Comparison of ENCODE assay signal across 9 mouse cellular contexts in genomic region chr3:107159418-107159817, GRCm38 (mm10). TPM values are rescaled to one million over a fixed set of nuclear protein-coding genes. Genes with fewer than 3 reads are reported as not detected.
DNase-seq lines count a peak whose midpoint lies in the region; ATAC-seq and TF ChIP-seq lines count a peak whose summit lies in the region.
"Had no signal": no experiment of that assay in that cellular context is flagged by ENCODE, and none has a peak within 500 bp of the region (broad histone marks: within the 10 kb centered on the region; RNA-seq: fewer than 3 reads in every experiment).

No protein-coding gene starts in this region.

- TF ChIP-seq CTCF in intestine, postnatal 0 days (IDR thresholded peaks at IDR 0.05; ENCODE audit: low read depth) = peak; percentile 36

- H3K27me3 ChIP-seq in intestine, postnatal 0 days (replicated peaks; ENCODE audit: control insufficient read depth, insufficient read depth, low read length) = 0 out of 2 replicates have a peak, but pooled peaks cover 10% of the 10 kb centered on the region
- peaks cover 9% of the 10 kb centered on the region; the same call in 1 of the 2 replicates for H3K27me3 ChIP-seq in intestine, embryonic 15.5 days (replicated peaks)

- H3K27ac ChIP-seq in intestine, postnatal 0 days (ENCODE audit: low read depth, low read length) = no peak overlapping the region
- H3K27ac ChIP-seq in intestine, embryonic 15.5 days = no peak overlapping the region

- WGBS in intestine, postnatal 0 days = 66% methylated on average over 3 of the region's 3 CpGs
- 58% methylated on average over 3 of the region's 3 CpGs for WGBS in intestine, embryonic 15.5 days

- no peak for ATAC-seq in intestine, postnatal 0 days
- ATAC-seq in intestine, embryonic 15.5 days = no peak

- peak; percentile 34 to 61 for DNase-seq in CD8-positive naive resting alpha-beta T cell, adult 2 months (ENCODE audit: low read depth in 2 of 2, low spot score in 2 of 2)
- peak; percentile 13 for DNase-seq in embryo, embryonic 11 days
- DNase-seq in induced T-regulatory cell, adult 2 months (ENCODE audit: low read depth) = peak; percentile 62
- DNase-seq in thymus, postnatal 0 days (ENCODE audit: low spot score) = peak; percentile 66
- no peak for DNase-seq in adrenal gland, postnatal 10 days
- DNase-seq in frontal cortex, postnatal 25 days (ENCODE audit: low spot score in 2 of 2) = no peak

- no peaks in the 10 kb centered on the region for H3K4me1 ChIP-seq in intestine, postnatal 0 days (replicated peaks; ENCODE audit: control insufficient read depth, insufficient read depth, low read length)
- H3K4me1 ChIP-seq in intestine, embryonic 15.5 days (replicated peaks) = no peaks in the 10 kb centered on the region

- no peaks in the 10 kb centered on the region for H3K36me3 ChIP-seq in intestine, postnatal 0 days (ENCODE audit: control insufficient read depth, insufficient read depth)
- no peaks in the 10 kb centered on the region for H3K36me3 ChIP-seq in intestine, embryonic 15.5 days

- no peak overlapping the region for H3K4me3 ChIP-seq in intestine, postnatal 0 days (ENCODE audit: low read depth, low read length)
- no peak overlapping the region for H3K4me3 ChIP-seq in intestine, embryonic 15.5 days (replicated peaks)

- H3K9ac ChIP-seq in intestine, postnatal 0 days (ENCODE audit: low read depth, low read length) = no peak overlapping the region
- H3K9ac ChIP-seq in intestine, embryonic 15.5 days = no peak overlapping the region

- no peak overlapping the region for H3K4me2 ChIP-seq in intestine, postnatal 0 days (replicated peaks; ENCODE audit: low read depth)
- no peak overlapping the region for H3K4me2 ChIP-seq in intestine, embryonic 15.5 days (replicated peaks)

- no peaks in the 10 kb centered on the region for H3K9me3 ChIP-seq in intestine, postnatal 0 days (ENCODE audit: control insufficient read depth)
- no peaks in the 10 kb centered on the region for H3K9me3 ChIP-seq in intestine, embryonic 15.5 days

RNA-seq across cellular contexts. Expression of gene Kcna10, which starts 23.4 kb away (rescaled TPM):
- not detected in 2 replicates for polyA plus RNA-seq in intestine, postnatal 0 days (2015; fragmentation: Nextera tagmentation; extraction: Ambion mirVana)
- not detected in 2 replicates for polyA plus RNA-seq in intestine, embryonic 15.5 days (2015; fragmentation: Nextera tagmentation; extraction: Ambion mirVana)
- polyA plus RNA-seq in thymus, postnatal 0 days (2015; fragmentation: Nextera tagmentation; extraction: Ambion mirVana) = not detected in 2 replicates
- total RNA-seq in adrenal gland, postnatal 10 days (2021) = not detected
- total RNA-seq: layer of hippocampus, postnatal 10 days had no signal

RNA-seq across cellular contexts. Expression of gene Kcna2, which starts 58.5 kb away (rescaled TPM):
- 0.05 and 0.07 TPM in 2 replicates for polyA plus RNA-seq in intestine, postnatal 0 days (2015; fragmentation: Nextera tagmentation; extraction: Ambion mirVana)
- 0.08 and 0.09 TPM in 2 replicates for polyA plus RNA-seq in intestine, embryonic 15.5 days (2015; fragmentation: Nextera tagmentation; extraction: Ambion mirVana)
- polyA plus RNA-seq in thymus, postnatal 0 days (2015; fragmentation: Nextera tagmentation; extraction: Ambion mirVana) = 0.18 and 0.29 TPM in 2 replicates
- 1 to 10 TPM; 2.5 to 2.6 TPM for total RNA-seq in adrenal gland, postnatal 10 days (2021)

Comparison
In these comparisons a context has a peak if more than half of its experiments do, and no peak if none do; other contexts are left out.
1. DNase-seq: peak in CD8-positive naive resting alpha-beta T cell, adult 2 months (2 of 2), embryo, embryonic 11 days (single experiment), induced T-regulatory cell, adult 2 months (single experiment) and thymus, postnatal 0 days (single experiment); none in adrenal gland, postnatal 10 days (single experiment) and frontal cortex, postnatal 25 days (0 of 2).